Comparison of ENCODE assay signal across 8 mouse cellular contexts in genomic region chr6:47788821-47789220, GRCm38 (mm10). TPM values are rescaled to one million over a fixed set of nuclear protein-coding genes. Genes with fewer than 3 reads are reported as not detected.
DNase-seq lines count a peak whose midpoint lies in the region; ATAC-seq and TF ChIP-seq lines count a peak whose summit lies in the region.

No protein-coding gene starts in this region.

- no peak for TF ChIP-seq CTCF in kidney, postnatal 0 days (IDR thresholded peaks at IDR 0.05; ENCODE audit: low read depth)

- ATAC-seq in kidney, postnatal 0 days (replicated peaks; ENCODE audit: low FRiP score, low read depth) = no peak
- no peak for ATAC-seq in heart, embryonic 15.5 days (replicated peaks; ENCODE audit: insufficient number of reproducible peaks, insufficient read depth, low FRiP score, low read depth)

- H3K27me3 ChIP-seq in kidney, postnatal 0 days (ENCODE audit: insufficient read depth, low read length) = no peaks in the 10 kb centered on the region
- H3K27me3 ChIP-seq in heart, embryonic 15.5 days = no peaks in the 10 kb centered on the region
- H3K27me3 ChIP-seq in midbrain, embryonic 10.5 days (ENCODE audit: low read depth, poor library complexity, severe bottlenecking) = no peaks in the 10 kb centered on the region

- H3K27ac ChIP-seq in kidney, postnatal 0 days = peak overlapping the region; percentile 94
- peak overlapping the region; percentile 95 for H3K27ac ChIP-seq in heart, embryonic 15.5 days
- peak overlapping the region; percentile 92 for H3K27ac ChIP-seq in midbrain, embryonic 10.5 days (replicated peaks)

- WGBS in kidney, postnatal 0 days = 23% methylated on average over 3 of the region's 3 CpGs
- WGBS in heart, embryonic 15.5 days = 28% methylated on average over 3 of the region's 3 CpGs
- WGBS in midbrain, embryonic 10.5 days = 67% methylated on average over 3 of the region's 3 CpGs

- H3K4me2 ChIP-seq in kidney, postnatal 0 days (ENCODE audit: low read length) = peak overlapping the region; percentile 61
- peak overlapping the region; percentile 65 for H3K4me2 ChIP-seq in heart, embryonic 15.5 days

- peak overlapping the region; percentile 47 for H3K4me3 ChIP-seq in kidney, postnatal 0 days (replicated peaks; ENCODE audit: low read depth, low read length)
- peak overlapping the region; percentile 63 for H3K4me3 ChIP-seq in heart, embryonic 15.5 days
- peak overlapping the region; percentile 54 for H3K4me3 ChIP-seq in midbrain, embryonic 10.5 days

- H3K36me3 ChIP-seq in kidney, postnatal 0 days (ENCODE audit: insufficient read depth, low read length) = no peaks in the 10 kb centered on the region
- no peaks in the 10 kb centered on the region for H3K36me3 ChIP-seq in heart, embryonic 15.5 days
- H3K36me3 ChIP-seq in midbrain, embryonic 10.5 days = 0 out of 2 replicates have a peak, but pooled peaks cover 3% of the 10 kb centered on the region

- H3K4me1 ChIP-seq in kidney, postnatal 0 days (replicated peaks; ENCODE audit: insufficient read depth, low read length) = no peaks in the 10 kb centered on the region
- peaks cover 5% of the 10 kb centered on the region for H3K4me1 ChIP-seq in heart, embryonic 15.5 days (replicated peaks)
- H3K4me1 ChIP-seq in midbrain, embryonic 10.5 days = peaks cover 8% of the 10 kb centered on the region

- no peaks in the 10 kb centered on the region for H3K9me3 ChIP-seq in kidney, postnatal 0 days (replicated peaks; ENCODE audit: low read length)
- H3K9me3 ChIP-seq in heart, embryonic 15.5 days (replicated peaks) = no peaks in the 10 kb centered on the region
- H3K9me3 ChIP-seq in midbrain, embryonic 10.5 days (replicated peaks) = no peaks in the 10 kb centered on the region

- DNase-seq in kidney, postnatal 0 days (ENCODE audit: low spot score) = peak; percentile 33
- DNase-seq in kidney, postnatal 36 days = no peak
- DNase-seq in NIH3T3 (ENCODE audit: low read depth) = peak; percentile 61
- no peak for DNase-seq in midbrain, embryonic 10.5 days (ENCODE audit: low spot score)
- DNase-seq in T-cell, adult 2 months (ENCODE audit: low spot score) = no peak
- no peak for DNase-seq in spleen, postnatal 36 days (ENCODE audit: low spot score in 2 of 2)
- DNase-seq in right cerebral cortex, adult 18-20 months = no peak

- H3K9ac ChIP-seq in kidney, postnatal 0 days (ENCODE audit: low read depth, low read length) = peak overlapping the region; percentile 72
- peak overlapping the region; percentile 72 for H3K9ac ChIP-seq in heart, embryonic 15.5 days

RNA-seq across cellular contexts. Expression of gene Pdia4, which starts 24.4 kb away (rescaled TPM):
- polyA plus RNA-seq in kidney, postnatal 0 days (2015; fragmentation: Nextera tagmentation; extraction: Ambion mirVana) = 209 and 245 TPM in 2 replicates
- polyA plus RNA-seq in heart, embryonic 15.5 days (2015; fragmentation: Nextera tagmentation; extraction: Ambion mirVana) = 131 and 161 TPM in 2 replicates
- 283 and 312 TPM in 2 replicates for polyA plus RNA-seq in midbrain, embryonic 10.5 days (2016; fragmentation: Nextera tagmentation; extraction: Ambion mirVana)

RNA-seq across cellular contexts. Expression of gene Zfp786, which starts 41.8 kb away (rescaled TPM):
- polyA plus RNA-seq in kidney, postnatal 0 days (2015; fragmentation: Nextera tagmentation; extraction: Ambion mirVana) = 1.9 and 2.1 TPM in 2 replicates
- 1.1 and 1.8 TPM in 2 replicates for polyA plus RNA-seq in heart, embryonic 15.5 days (2015; fragmentation: Nextera tagmentation; extraction: Ambion mirVana)
- polyA plus RNA-seq in midbrain, embryonic 10.5 days (2016; fragmentation: Nextera tagmentation; extraction: Ambion mirVana) = 6.9 and 8.5 TPM in 2 replicates

RNA-seq across cellular contexts. Expression of gene Zfp398, which starts 46.6 kb away (rescaled TPM):
- 6.7 TPM in 2 replicates for polyA plus RNA-seq in kidney, postnatal 0 days (2015; fragmentation: Nextera tagmentation; extraction: Ambion mirVana)
- 4.0 and 5.8 TPM in 2 replicates for polyA plus RNA-seq in heart, embryonic 15.5 days (2015; fragmentation: Nextera tagmentation; extraction: Ambion mirVana)
- 8.2 and 8.8 TPM in 2 replicates for polyA plus RNA-seq in midbrain, embryonic 10.5 days (2016; fragmentation: Nextera tagmentation; extraction: Ambion mirVana)

Comparison
In these comparisons a context has a peak if more than half of its experiments do, and no peak if none do; other contexts are left out.
1. DNase-seq: peak in kidney, postnatal 0 days (single experiment) and NIH3T3 (single experiment); none in kidney, postnatal 36 days (0 of 2), midbrain, embryonic 10.5 days (single experiment), T-cell, adult 2 months (single experiment), spleen, postnatal 36 days (0 of 2) and right cerebral cortex, adult 18-20 months (single experiment).
2. Peak in every context shown above with its lines, with median percentiles within 50 percentile points of each other: H3K27ac ChIP-seq and H3K4me3 ChIP-seq.